Mouse (Mus musculus) left cerebral cortex, postnatal 10 days (tissue): ENCODE results near the gene Gm28038. TPM values are rescaled to one million over a fixed set of nuclear protein-coding genes. Genes with fewer than 3 reads are reported as not detected.

ENCODE experiments used
- DNase-seq, 2 experiments: peaks; one replicate each; pipeline ENCODE4 v3.0.0; 2021 to 2022; ENCODE audit warnings: low spot score in 2 of 2, mixed read lengths in 1 of 2; ENCODE audit errors: extremely low spot score in 1 of 2
- intact Hi-C: fragments of 180-260 bp; cut with DNase I; formaldehyde crosslinking; loops from one replicate; pipeline ENCODE4 v1.15.1; 2025
- total RNA-seq, 2 experiments: library from RNA; stranded (reverse); gene quantifications; 2 replicates each; pipeline ENCODE4 v1.2.3; 2021

The Gm28038 gene
- total RNA-seq, 2 experiments from 2014 or later, result not detected

GRCm38 (mm10) chr2:30255631-30256395, 25.0 kb upstream of the Gm28038 start:
- intact Hi-C loops, result no loop called here
- DNase-seq, result no peak

DNA sequence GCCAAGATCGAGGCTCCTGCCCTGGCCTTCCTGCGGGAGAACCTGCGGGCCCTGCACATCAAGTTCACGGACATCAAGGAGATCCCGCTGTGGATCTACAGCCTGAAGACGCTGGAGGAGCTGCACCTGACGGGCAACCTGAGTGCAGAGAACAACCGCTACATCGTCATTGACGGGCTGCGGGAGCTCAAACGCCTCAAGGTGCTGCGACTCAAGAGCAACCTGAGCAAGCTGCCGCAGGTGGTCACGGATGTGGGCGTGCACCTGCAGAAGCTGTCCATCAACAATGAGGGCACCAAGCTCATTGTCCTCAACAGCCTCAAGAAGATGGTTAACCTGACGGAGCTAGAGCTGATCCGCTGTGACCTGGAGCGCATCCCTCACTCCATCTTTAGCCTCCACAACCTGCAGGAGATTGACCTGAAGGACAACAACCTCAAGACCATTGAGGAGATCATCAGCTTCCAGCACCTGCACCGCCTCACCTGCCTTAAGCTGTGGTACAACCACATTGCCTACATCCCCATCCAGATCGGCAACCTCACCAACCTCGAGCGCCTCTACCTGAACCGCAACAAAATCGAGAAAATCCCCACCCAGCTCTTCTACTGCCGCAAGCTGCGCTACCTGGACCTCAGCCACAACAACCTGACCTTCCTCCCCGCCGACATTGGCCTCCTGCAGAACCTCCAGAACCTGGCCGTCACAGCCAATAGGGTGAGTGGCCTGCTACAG, 24.1 kb upstream of the Gm28038 start:
- no peak for DNase-seq
- intact Hi-C loops, result no loop called here

DNA sequence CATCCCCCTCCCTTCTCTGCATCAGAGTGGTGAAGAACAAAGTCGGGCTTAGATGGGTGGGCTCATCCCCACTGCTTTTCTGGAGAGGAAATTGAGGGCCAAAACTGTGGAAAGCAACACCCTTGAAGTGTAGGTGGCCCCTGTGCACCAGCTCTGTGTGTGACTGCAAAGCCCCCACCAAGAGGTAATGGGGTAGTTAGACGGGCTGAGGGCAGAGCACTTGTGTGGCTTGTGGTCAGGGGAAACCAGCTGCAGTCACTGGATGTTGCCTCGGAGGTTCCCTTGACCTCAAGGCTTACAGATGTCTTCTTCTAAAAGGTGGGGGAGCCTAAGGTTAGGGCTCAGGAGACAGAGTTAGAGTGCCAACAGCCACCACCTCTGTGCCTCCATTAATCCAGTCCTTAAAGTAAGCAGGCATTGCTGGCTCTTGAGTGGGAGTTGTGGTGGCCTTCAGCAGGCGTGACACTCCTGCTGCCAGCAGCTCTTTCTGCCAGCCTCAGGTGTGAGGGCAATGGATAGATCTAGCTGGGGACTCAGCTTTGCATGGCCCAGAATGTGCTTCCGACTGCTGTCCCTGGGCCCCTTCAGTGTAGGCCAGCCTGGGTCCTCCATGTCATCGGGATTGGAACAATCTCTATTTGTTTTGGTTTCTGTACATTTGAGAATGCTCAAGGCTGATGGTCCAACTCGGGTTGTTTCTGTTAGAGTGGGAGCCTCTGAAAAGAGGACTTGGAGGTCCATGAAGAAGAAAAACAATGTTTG, 23.0 kb upstream of the Gm28038 start:
- no peak for DNase-seq
- intact Hi-C loops, result no loop called here

DNA sequence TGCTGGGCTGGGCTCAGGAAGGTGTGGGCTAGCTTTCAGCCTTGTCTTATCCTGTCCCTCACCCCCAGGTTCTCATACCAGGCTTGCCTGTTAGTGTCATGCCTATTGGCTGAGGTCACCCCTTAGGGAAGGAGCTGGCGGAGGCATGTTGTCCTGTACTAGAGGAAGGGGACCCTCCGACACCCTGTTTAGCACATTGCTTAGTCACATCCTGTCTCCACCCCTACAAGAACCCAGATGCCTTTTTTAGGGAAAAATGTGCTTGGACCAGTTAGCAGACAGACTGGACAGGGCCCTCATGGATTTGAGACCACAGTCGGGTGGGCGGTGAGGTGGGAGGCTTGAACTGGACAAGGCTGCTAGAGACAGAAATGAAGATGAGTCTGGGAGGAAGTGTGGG, 22.2 kb upstream of the Gm28038 start:
- no peak for DNase-seq
- intact Hi-C loops, result no loop called here

DNA sequence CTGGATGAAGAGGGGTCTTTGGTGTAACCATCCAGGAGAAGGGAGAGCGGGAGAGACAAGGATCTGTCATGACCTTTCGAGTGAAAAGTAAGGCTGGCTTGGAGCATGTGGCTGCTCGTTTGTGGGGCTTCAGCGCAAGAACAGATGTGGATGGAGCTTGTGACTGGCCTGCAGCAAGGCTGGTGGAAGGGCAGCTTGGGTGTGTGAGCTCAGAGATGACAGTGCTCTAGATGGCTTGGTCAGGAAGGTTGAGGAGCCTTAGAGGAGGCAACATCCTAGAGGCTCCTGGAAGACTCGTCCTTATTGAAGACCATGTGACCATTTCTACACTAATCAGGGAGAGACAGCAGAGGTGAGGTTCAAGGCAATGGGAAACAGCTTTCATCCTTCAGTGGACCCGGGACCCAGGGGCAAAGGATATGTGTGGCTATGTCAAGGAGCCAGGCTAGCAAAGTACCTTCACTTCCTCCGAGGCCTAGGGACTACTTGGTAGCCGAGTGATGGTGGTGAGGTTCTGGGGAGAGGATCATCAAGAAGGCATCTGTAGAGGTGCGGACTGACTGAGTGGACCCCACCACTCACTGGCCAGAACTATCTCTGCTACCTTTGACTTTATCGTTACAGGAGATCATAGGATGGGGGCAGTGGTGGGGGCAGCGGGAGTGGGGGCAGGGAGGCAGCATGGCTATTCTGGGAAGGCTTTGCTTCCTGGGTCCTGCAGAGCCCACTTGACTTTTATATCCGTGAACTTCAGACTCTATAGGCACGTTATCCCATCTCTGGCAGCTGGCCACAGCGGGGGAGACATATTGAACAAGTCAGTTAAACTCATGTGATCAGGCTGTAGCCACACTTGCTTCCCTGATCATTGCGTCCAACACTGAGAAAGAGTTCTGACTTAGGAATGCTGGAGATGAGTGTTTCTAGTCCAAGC, 21.4 kb upstream of the Gm28038 start:
- intact Hi-C loops, result no loop called here
- no peak for DNase-seq

GRCm38 (mm10) chr2:30261064-30261736, 19.6 kb upstream of the Gm28038 start:
- DNase-seq, result no peak
- intact Hi-C loops, result no loop called here

DNA sequence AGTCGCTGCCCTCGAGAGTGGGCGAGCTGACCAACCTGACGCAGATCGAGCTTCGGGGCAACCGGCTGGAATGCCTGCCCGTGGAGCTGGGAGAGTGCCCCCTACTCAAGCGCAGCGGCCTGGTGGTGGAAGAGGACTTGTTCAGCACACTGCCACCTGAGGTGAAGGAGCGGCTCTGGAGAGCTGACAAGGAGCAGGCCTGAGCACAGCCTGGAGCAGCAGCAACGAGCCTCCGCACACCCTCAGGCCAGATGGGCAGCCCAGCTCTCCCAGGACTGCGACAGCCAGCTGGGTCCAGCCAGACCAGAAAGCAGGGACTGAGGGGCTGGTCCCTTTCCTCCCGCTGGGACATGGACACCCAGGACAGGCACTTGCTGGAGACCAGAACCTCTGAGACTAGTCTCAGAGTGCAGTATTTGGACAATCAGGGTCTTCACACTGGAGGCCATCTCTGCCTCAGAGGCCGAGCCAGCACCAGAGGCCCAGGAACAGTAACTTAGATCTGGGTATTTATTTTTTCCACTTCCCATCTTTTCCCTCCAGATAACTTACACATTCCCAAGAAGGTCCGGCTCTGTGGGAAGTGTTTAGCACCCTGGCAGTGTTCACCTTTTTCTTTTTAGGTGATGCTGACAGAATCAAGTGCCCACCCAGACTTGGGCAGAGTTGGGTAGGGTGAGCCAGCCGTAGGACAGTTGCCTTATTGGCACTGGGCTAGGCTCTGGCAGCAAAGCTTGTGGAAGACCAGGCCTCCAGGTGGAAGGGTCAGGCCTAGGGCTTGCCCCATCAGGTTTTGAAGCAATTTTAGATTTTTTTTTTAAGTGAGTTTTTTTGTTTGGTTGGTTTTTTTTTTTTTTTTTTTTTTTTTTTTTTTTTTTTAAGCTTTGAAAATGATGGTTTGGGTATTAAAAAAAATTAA, 18.7 kb upstream of the Gm28038 start:
- intact Hi-C loops, result no loop called here
- no peak for DNase-seq

GRCm38 (mm10) chr2:30262840-30263441, 17.9 kb upstream of the Gm28038 start:
- intact Hi-C loops, result no loop called here

GRCm38 (mm10) chr2:30263811-30264210, 17.0 kb upstream of the Gm28038 start:
- intact Hi-C loops, result no loop called here
- DNase-seq, result no peak

More at GRCm38 (mm10) chr2:30262840-30263441, 17.9 kb upstream of the Gm28038 start:
- DNase-seq, result peak; percentile 62 to 77

DNA sequence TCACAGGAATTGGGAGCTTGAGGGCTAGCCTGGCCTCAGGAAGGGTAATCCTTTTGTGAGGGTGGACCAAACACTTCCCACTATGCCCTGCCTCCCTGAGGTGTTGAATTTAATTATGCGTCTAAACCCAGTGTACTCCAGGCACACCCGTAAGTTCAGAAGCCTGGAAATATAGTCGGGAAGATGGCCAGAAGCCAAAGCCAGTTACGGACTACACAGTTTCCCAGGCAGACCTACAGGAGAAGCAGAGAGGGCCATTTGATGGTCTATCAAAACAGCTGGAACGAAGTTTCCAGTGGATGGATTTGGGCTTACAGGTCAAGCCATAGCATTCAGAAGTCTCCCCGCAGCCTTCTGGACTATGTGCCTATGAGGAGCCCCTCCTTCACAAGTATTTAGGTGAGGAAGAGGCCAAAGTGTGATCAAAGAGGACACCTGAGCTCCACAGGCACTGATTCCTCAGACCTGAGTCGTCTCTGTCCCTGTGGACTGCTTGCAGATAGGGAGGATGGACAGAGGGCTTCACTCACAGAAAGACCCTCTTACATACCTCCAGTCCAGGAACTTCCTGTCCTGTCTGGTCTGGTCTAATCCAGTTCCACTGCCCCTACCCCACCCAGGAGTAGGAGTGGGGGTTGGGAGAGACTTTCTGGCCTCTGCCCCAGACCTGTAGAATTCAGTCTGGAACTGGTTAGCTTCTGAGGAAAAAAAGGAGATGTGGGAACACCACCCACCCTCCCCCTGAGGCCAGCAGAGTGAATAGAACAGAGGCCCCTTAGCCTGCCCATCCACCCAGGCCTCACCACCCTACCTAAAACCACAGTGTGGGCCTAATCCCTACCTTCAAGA, 15.9 kb upstream of the Gm28038 start:
- intact Hi-C loops, result loop anchor here (5.0 kb wide), 1 partner anchor 83 kb away; no protein-coding TSS in a partner anchor

DNA sequence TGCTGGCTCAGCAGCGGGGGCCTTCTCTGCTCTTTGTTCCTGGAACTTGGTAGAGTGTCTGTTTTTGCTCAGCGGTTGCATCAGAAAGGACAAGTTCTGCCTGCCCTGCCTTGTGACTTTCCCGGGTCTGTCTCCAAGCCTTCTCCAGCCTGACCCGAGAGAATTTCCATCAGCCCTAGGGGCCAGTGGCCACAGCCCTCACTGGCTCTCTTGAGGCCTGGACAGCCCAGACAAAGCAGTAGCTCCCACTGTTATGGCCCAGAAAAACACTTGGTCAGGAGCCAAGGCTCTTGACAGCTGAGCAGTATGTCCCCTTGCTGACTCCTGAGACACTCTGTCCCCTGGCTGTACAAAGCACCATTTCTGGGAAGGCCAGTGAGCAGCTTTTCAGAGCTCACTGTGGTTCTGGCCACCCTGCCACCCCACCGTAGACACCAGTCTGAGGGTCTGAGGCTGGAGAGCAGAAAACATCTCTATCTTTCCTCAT, 15.0 kb upstream of the Gm28038 start, which contains the start of gene Phyhd1:
Gene Phyhd1 (plus strand): TSS at position 437 of the 487 bp plus-strand sequence.
- DNase-seq, result peak; percentile 68 to 71
- intact Hi-C loops, result loop anchor here (5.0 kb wide), 1 partner anchor 84 kb away; no protein-coding TSS in a partner anchor

More for the DNA sequence above, 15.9 kb upstream of the Gm28038 start:
- no peak for DNase-seq

GRCm38 (mm10) chr2:30266392-30266941, 14.4 kb upstream of the Gm28038 start:
- intact Hi-C loops, result loop anchor here (5.0 kb wide), 1 partner anchor 84 kb away; no protein-coding TSS in a partner anchor
- peak in 1 of 2 experiments; percentile 67 for DNase-seq

GRCm38 (mm10) chr2:30267466-30267865, 13.4 kb upstream of the Gm28038 start:
- intact Hi-C loops, result loop anchor here (5.0 kb wide), 1 partner anchor 85 kb away; no protein-coding TSS in a partner anchor

GRCm38 (mm10) chr2:30268371-30268770, 12.5 kb upstream of the Gm28038 start:
- DNase-seq, result no peak
- intact Hi-C loops, result loop anchor here (5.0 kb wide), 1 partner anchor 86 kb away; no protein-coding TSS in a partner anchor

More at GRCm38 (mm10) chr2:30267466-30267865, 13.4 kb upstream of the Gm28038 start:
- no peak for DNase-seq
